In the genomic region with DNA sequence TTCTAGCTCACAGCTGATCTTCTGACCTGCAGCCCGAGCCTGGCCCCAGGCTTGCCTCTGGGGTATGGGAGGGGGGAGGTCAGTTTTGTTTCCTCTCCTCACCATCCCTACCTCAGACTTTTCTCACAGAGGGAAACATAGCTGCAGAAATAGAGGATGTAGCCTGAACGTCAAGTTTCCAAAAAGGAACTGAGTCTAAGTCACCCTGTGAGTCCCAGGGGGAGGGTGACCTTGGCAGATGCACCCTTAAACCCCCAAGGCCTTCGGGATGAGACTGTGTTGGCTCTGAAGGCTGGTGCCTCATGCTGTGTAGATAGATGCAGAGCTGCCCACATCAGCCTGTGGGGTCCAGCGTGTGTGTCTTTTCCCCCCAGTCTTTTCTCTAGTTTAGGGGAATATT, we compare ENCODE assay signal across 11 mouse cellular contexts.
DNase-seq lines count a peak whose midpoint lies in the region; ATAC-seq and TF ChIP-seq lines count a peak whose summit lies in the region.
"Had no signal": no experiment of that assay in that cellular context is flagged by ENCODE, and none has a peak within 500 bp of the region (broad histone marks: within the 10 kb centered on the region; RNA-seq: fewer than 3 reads in every experiment).

No protein-coding gene starts in this region.

- H3K4me2 ChIP-seq in CH12.LX (ENCODE audit: insufficient read depth, low read depth, poor library complexity, severe bottlenecking), result no peak overlapping the region

- TF ChIP-seq RAD21 in CH12.LX (IDR thresholded peaks at IDR 0.05; ENCODE audit: low read depth, low read length), result no peak

- TF ChIP-seq POLR2A in CH12.LX (IDR thresholded peaks at IDR 0.05; ENCODE audit: low read depth, low read length), result no peak

- no peak for DNase-seq in left cerebral cortex, adult 2 months (ENCODE audit: extremely low spot score in 1 of 2, low spot score in 2 of 2)
- no peak for DNase-seq in left cerebral cortex, adult 9 months (ENCODE audit: low spot score in 2 of 2)
- no peak for DNase-seq in CH12.LX (ENCODE audit: extremely low read depth)
- no peak for DNase-seq in layer of hippocampus, postnatal 36 days
- no peak for DNase-seq in kidney, postnatal 4 days
- DNase-seq: cerebellum, postnatal 36 days; kidney, adult 11 months; right cerebral cortex, postnatal 14 days; thymus, adult 2 months had no signal

- H3K27me3 ChIP-seq in CH12.LX (replicated peaks), result no peaks in the 10 kb centered on the region

- H3K4me1 ChIP-seq in CH12.LX (ENCODE audit: control insufficient read depth in 1 of 2, insufficient read depth in 2 of 2), result peaks cover 21 to 68% of the 10 kb centered on the region in 2 experiments
- peaks cover 2% of the 10 kb centered on the region for H3K4me1 ChIP-seq in brown adipose tissue, adult 24 weeks (ENCODE audit: control insufficient read depth, insufficient read depth, insufficient read length, low read length)

- ATAC-seq in megakaryocyte, adult 5-6 weeks (ENCODE audit: poor library complexity, severe bottlenecking), result peak; percentile 71

- H3K9me3 ChIP-seq in CH12.LX (replicated peaks; ENCODE audit: low read length), result no peaks in the 10 kb centered on the region

- in situ Hi-C loops in CH12.LX (cut with MboI; ENCODE audit: low pct_ligation_motif_present, low pct_unique_long_range_greater_than_20kb, low sequenced_read_pairs), result no loop called here

- dilution Hi-C loops in CH12.LX (cut with MboI; ENCODE audit: extremely low pct_ligation_motif_present, extremely low pct_unique_long_range_greater_than_20kb, low sequenced_read_pairs), result no loop called here

- intact Hi-C loops in left cerebral cortex, adult 2 months (cut with DNase I), result no loop called here

- H3K36me3 ChIP-seq in CH12.LX (replicated peaks in 1 of 2; ENCODE audit: control insufficient read depth in 1 of 2, insufficient read depth in 1 of 2, low read length in 1 of 2), result no peaks in the 10 kb centered on the region

- TF ChIP-seq EP300 in CH12.LX (IDR thresholded peaks at IDR 0.05; ENCODE audit: low read length), result peak; percentile 30; the same call in 1 of the 2 replicates

- H3K79me2 ChIP-seq in CH12.LX (replicated peaks; ENCODE audit: control insufficient read depth, extremely low read depth, insufficient read depth, poor library complexity, severe bottlenecking), result no peaks in the 10 kb centered on the region

- no peak overlapping the region for H3K4me3 ChIP-seq in left cerebral cortex, adult 2 months
- H3K4me3 ChIP-seq in CH12.LX (replicated peaks in 1 of 3; ENCODE audit: low read depth in 2 of 3, low read length in 2 of 3, poor library complexity in 1 of 3), result no peak overlapping the region
- H3K4me3 ChIP-seq in brown adipose tissue, adult 24 weeks (ENCODE audit: insufficient read depth, low read depth, low read length), result no peak overlapping the region

- no peak for TF ChIP-seq CTCF in left cerebral cortex, adult 2 months (IDR thresholded peaks at IDR 0.05)
- no peak for TF ChIP-seq CTCF in CH12.LX (conservative IDR thresholded peaks at IDR 0.05 in 1 of 2, IDR thresholded peaks at IDR 0.05 in 1 of 2; ENCODE audit: low read depth in 2 of 2, low read length in 2 of 2)

- peak overlapping the region; percentile 15; the same call in 1 of the 2 replicates for H3K27ac ChIP-seq in left cerebral cortex, adult 2 months
- no peak overlapping the region for H3K27ac ChIP-seq in CH12.LX (ENCODE audit: insufficient read depth, low read depth)
- H3K27ac ChIP-seq in brown adipose tissue, adult 24 weeks (replicated peaks; ENCODE audit: low read depth, low read length), result peak overlapping the region; percentile 79

- H3K9ac ChIP-seq in CH12.LX (ENCODE audit: insufficient read depth, low read depth), result no peak overlapping the region

TF ChIP-seq in CH12.LX, 34 proteins besides CTCF, POLR2A, EP300 and RAD21:
- TF ChIP-seq TBP (conservative IDR thresholded peaks at IDR 0.05; ENCODE audit: low read depth, low read length) (no peak), ZMIZ1 (IDR thresholded peaks at IDR 0.05; ENCODE audit: low read depth, low read length) (no peak), ETS1 (conservative IDR thresholded peaks at IDR 0.05; ENCODE audit: low read depth, low read length) (peak; percentile 26), ZNF384 (IDR thresholded peaks at IDR 0.05; ENCODE audit: low read depth, low read length) (no peak), MYC (IDR thresholded peaks at IDR 0.05; ENCODE audit: low read depth, low read length) (no peak), MAX (IDR thresholded peaks at IDR 0.05; ENCODE audit: low read length) (no peak)
TF ChIP-seq in CH12.LX: peak in this region for 1.
